Mouse (Mus musculus): ENCODE results near the gene Elfn1. TPM values are rescaled to one million over a fixed set of nuclear protein-coding genes. Genes with fewer than 3 reads are reported as not detected.
"Not testable (repeated sequence)": the region's sequence is repeated elsewhere in the genome, so short reads cannot be mapped to it uniquely, and the experiment has no call there.

Gene Elfn1
- total RNA-seq, 1 experiment from 2014 or later = not detected

DNA sequence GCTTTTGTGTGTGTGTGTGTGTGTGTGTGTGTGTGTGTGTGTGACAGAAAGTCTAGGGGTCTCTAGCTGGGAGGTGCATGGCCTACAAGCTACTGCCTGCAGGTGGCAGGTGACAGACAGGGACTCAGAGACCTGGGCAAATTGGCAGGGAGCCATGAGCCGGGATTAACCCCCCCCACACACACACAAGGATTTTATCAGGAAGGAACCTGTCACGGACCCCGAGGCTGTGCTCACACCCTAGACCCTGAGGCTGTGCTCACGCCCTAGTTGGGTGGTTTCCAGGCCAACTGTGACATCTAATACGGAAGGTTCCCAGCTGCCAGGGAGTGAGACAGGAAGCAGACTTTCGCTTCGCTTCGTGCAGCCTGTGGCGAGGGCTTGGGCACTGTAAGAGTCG, 49.1 kb downstream of the Elfn1 start:
- no peak for ATAC-seq (replicated peaks; ENCODE audit: insufficient number of reproducible peaks, low FRiP score, low TSS enrichment, poor library complexity, severe bottlenecking)

DNA sequence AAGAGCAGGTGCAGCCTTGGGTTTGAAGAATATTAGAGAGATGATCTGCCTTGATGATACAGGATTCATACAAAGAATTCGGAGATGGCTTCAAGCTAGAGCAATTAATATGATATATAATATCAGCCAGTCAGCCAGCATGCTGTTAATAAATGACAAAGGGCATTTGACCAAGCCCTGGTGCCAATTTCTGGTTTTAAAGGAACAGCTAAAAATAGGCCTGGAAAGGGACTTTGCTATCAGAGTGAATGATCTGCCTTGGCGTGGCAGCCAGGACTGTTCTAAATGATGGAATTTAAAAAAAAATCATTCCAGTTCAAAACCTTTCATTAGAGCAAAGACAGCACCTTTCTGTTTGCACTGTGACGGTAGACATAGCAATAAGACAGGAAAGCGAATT, 52.0 kb downstream of the Elfn1 start:
- ATAC-seq (replicated peaks; ENCODE audit: insufficient number of reproducible peaks, low FRiP score, low TSS enrichment, poor library complexity, severe bottlenecking) = no peak

DNA sequence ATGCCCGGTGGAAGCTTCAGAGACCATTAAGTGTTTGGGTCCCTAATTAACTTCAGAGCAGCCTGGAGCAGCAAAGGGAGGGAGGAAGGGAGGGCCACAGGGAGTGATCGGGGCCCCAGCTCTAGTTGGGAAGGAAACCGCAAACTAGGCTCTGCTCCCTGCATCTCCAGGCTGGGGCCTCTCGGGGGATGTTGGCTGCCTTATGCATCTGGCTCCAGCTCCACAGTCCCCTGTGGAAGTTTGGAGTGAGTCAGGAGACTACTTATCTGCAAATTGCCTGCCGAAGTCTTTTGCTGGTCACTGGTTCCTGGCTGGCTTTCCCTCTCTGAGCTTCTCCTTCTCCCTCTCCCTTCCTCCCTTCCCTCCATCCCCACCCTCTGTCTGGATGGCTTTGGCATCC, 56.6 kb downstream of the Elfn1 start:
- no peak for ATAC-seq (replicated peaks; ENCODE audit: insufficient number of reproducible peaks, low FRiP score, low TSS enrichment, poor library complexity, severe bottlenecking)

DNA sequence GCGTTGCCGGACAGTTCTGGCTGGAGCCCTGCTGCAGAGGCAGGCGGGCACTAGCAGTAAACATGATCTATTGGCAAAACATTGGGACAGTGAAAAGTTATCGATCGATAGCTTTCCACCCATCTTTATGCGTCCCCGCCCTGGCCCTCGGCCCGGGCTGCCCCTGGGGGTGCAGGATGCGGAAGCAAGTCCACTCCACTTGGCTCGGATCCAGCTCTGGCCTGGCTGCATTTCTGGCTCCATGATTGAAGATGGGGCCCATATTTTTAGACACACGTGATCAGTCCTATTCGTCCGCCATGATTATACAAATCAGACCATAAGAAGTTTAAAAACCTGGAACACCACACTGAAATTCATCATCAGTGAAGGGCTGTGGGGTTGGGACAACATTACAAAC, 57.9 kb downstream of the Elfn1 start:
- ATAC-seq (replicated peaks; ENCODE audit: insufficient number of reproducible peaks, low FRiP score, low TSS enrichment, poor library complexity, severe bottlenecking) = no peak

DNA sequence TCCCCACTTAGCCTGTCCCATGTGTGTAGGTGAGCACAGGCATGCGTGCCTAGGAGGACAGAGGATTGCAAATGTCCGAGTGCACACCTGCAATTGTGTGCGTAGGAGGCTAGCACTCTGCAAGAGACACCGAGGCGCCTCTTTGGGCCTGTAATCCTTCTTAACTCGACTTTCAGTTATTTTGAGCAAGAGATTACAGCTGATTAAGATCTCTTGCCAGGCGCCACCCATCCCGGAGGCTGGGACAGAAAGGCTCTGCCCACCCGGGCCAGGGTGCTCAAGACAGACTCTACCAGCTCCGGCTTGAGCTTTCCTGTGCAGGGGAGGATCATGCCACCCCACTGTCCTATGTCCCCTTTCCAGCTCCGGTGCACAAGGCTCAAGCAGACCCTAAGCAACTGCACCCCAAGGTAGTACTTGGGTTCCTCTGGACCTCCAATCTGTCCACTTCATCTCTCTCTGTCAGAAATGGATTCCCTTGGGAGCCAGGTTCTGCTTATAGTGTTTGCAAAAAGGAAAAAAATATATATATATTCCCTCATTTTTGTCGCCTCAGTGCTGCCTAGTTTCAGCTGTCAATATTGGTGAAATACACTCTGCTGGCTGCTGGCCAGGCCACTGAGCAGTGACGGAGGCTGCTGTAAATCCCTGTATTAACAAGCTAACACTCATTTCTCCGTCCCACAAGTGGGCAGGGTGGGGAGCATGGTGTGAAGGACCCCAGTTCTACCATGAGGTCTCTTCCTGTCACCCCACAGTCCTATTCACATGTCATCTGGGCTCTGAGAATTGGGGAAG, 61.6 kb downstream of the Elfn1 start:
- no peak for ATAC-seq (replicated peaks; ENCODE audit: insufficient number of reproducible peaks, low FRiP score, low TSS enrichment, poor library complexity, severe bottlenecking)

DNA sequence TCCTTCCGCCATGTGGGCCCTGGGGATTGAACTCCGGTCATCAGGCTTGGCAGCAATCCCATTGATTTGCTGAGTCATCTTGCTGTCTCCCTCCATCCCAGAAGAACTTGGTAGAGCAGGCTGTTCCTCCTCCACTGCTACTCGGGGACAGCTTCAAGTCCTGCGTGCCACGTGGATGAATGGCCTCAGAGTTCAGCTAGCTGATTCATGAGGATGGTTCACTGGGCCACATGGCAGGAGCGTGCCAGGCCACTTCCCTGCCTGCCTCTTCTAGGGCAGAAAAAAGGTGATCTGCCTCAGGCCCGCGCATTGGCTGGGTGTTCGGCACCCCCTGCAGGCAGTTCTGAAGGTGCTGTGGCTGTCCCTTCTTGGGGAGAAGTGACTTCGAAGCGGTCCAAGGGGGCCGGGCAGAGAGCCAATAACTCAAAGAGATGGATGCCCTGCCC, 62.5 kb downstream of the Elfn1 start:
- no peak for ATAC-seq (replicated peaks; ENCODE audit: insufficient number of reproducible peaks, low FRiP score, low TSS enrichment, poor library complexity, severe bottlenecking)

DNA sequence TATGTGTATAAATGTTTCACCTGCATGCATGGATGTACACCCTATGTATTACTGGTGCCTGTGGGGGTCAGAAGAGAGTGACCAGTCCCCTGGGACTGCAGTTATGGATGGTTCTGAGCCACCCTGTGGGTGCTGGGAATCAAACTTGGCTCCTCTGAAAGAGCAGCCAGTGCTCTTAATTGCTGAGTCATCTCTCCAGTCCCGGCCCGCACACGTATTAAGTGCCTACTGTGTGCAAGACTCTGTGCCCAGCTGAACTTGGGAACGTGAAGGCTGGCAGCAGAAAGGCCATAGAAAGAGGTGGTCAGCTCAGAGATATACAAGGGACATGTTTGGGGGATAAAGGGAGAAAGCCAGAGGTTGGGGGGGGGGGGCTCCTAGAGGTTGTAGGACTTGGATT, 68.8 kb downstream of the Elfn1 start:
- no peak for ATAC-seq (replicated peaks; ENCODE audit: insufficient number of reproducible peaks, low FRiP score, low TSS enrichment, poor library complexity, severe bottlenecking)

DNA sequence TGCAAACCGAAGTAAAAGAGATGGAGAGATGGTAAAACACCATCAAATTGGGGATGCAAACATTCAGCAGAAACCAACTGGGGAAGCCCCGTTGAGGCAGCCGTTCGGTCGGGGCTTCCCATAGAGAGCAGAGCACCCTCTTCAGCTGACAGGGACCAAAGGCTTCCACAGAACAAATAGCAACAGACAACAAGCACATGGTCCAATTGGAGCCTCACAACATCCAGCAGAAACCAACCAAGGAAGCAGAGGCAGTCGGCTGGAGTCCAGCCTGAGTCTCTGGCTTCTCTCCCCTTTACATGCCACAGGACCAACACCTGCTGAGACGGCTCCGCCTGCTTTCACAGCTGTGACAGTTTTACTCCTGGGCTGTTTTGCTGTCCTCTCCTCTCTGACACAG, 69.7 kb downstream of the Elfn1 start:
- ATAC-seq (replicated peaks; ENCODE audit: insufficient number of reproducible peaks, low FRiP score, low TSS enrichment, poor library complexity, severe bottlenecking) = no peak

DNA sequence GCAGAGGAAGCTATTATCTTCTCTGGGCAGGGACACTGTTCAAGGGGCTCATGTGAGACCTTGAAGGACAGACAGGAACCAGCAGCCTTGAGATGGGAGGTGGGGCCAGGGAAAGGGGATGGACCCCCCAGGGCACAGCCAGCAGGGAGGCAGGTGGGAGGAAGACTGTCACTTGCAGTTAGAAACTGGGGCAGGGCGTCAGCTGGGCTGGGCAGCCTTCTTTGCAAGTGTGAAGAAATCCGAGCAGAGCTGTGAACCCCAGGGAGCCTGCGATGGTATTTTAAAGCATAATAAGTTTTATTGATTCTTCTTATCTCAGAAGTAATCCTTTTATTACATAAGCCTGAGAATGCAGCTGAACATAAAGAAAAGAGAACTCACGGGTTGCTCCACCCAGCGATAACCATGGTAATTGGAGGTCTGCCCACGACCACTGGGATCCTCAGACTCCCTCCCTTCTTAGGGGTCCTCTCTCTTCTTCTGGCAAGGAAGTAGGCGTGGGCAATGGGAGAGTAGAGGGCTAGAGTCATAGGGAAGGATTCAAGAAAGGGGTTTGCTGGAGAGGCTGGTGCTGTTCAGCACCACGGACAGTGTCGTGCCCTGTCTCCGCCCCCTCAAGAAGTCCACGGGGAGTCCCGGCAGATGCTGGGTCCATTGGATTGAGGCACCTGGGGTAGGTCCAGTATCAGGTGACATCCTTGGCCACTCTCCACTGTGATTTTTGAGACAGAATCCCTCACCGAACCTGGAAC, 71.0 kb downstream of the Elfn1 start:
- ATAC-seq (replicated peaks; ENCODE audit: insufficient number of reproducible peaks, low FRiP score, low TSS enrichment, poor library complexity, severe bottlenecking) = no peak

DNA sequence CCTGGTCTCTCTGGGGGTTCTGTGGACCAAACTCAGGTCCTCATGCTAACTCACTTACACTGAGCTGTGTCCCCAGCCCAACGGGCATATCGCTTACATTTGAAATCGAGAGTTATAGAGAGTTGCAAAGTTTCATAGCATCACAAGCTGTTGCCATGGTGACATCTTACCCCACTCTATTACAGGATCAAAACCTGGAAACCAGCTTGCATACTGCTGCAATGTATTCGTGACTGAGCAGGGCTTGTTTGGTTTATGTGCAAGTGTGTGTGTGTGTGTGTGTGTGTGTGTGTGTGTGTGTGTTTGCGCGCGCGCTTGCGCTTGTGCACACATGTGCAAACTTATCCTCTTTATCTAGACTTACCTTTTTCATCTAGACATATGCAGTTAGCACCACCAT, 71.6 kb downstream of the Elfn1 start:
- ATAC-seq (replicated peaks; ENCODE audit: insufficient number of reproducible peaks, low FRiP score, low TSS enrichment, poor library complexity, severe bottlenecking) = no peak

DNA sequence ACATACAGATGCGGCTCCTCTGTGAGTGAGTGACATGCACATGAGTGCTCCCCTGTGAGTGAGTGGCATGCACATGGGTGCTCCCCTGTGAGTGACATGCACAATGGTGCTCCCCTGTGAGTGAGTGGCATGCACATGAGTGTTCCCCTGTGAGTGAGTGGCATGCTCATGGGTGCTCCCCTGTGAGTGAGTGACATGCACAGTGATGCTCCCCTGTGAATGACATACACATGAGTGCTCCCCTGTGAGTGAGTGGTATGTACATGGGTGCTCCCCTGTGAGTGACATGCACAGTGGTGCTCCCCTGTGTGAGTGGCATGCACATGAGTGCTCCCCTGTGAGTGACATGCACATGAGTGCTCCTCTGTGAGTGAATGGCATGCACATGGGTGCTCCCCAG, 74.2 kb downstream of the Elfn1 start:
- ATAC-seq (replicated peaks; ENCODE audit: insufficient number of reproducible peaks, low FRiP score, low TSS enrichment, poor library complexity, severe bottlenecking) = no peak

DNA sequence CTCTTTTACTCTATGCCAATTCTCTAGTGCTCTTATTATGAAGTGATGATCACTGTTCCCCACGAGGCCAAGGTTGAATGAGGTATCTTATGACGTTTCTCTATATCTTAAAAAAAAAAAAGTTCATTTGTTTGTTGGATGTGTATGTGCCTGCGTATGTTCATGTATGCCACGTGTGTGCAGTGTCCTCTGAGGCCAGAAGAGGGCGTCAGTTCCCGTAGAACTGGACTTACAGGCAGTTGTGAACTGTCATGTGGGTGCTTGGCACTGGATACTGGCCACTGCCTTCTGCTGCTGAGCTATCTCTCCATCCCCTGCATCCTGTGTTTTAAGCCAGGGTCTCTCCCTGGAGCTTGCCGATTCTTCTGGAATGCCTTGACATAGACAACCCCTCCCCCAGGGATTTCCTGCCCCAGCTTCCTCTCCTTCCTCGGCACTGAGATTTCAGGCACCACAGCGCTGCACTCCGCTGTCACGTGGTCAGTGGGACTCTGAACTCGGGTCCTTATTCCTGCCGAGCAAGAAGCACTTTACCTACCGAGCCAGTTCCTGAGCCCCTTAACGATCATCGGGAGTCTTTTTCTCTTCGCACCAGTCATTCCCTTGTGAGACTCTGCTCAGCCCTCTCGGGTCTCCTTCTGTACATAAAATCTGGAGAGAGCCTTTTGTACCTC, 77.5 kb downstream of the Elfn1 start:
- no peak for ATAC-seq (replicated peaks; ENCODE audit: insufficient number of reproducible peaks, low FRiP score, low TSS enrichment, poor library complexity, severe bottlenecking)

DNA sequence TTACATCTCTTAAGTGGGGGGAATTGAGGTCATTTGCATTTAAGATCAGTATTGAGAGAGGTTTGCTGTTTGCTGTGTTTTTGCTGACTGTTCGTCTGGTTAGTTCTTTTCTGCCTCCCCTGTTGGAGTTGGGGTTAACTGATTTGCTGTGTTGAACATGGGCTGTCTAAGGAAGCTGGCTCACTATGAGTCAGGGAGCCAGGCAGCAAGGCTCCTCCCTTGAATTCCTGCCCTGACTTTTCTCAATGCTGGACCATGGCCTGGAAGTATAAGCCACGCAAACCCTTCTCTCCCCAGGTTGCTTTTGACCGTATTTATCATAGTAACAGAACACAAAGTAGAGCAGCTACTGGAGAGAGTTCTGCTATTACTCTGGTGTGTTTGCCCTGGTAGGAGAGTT, 83.8 kb downstream of the Elfn1 start:
- no peak for ATAC-seq (replicated peaks; ENCODE audit: insufficient number of reproducible peaks, low FRiP score, low TSS enrichment, poor library complexity, severe bottlenecking)

DNA sequence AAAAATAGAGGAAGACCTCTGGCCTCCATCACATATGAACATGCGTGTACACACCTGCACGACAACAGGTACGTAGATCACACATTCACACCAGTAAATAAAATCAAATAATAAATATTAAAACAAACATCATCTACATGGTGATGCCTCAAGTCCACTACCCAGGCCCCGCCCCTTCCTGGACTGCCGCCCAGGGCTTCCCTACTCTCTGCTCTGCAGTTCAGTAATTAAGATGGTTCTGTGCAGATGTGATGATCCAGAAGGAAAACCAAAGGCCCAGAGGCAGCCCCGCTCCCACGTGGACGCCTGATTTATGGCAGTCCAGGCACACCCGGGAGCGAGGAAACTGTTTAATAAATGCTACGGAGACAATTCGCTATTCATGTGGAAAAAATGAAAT, 90.6 kb downstream of the Elfn1 start:
- not testable (repeated sequence) for ATAC-seq (replicated peaks; ENCODE audit: insufficient number of reproducible peaks, low FRiP score, low TSS enrichment, poor library complexity, severe bottlenecking)

DNA sequence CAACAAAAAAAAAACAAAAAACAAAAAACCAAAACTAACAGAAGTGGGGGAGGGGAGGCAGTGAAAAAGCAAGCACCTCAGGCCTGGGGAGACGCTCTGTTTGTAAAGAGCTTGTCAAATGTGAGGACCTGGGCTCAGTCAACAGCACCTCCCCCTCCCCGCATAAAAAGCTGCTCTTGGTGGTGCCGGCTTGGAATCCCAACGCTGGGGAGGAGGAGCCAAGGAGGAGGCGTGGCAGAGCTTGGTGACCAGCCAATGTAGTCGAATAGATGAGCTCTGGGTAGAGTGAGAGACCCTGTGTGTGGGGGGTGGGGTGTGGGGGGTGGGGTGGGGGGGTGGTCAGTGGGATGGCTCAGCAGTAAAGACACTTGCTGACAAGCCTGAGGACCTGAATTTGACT, 91.2 kb downstream of the Elfn1 start:
- ATAC-seq (replicated peaks; ENCODE audit: insufficient number of reproducible peaks, low FRiP score, low TSS enrichment, poor library complexity, severe bottlenecking) = no peak

DNA sequence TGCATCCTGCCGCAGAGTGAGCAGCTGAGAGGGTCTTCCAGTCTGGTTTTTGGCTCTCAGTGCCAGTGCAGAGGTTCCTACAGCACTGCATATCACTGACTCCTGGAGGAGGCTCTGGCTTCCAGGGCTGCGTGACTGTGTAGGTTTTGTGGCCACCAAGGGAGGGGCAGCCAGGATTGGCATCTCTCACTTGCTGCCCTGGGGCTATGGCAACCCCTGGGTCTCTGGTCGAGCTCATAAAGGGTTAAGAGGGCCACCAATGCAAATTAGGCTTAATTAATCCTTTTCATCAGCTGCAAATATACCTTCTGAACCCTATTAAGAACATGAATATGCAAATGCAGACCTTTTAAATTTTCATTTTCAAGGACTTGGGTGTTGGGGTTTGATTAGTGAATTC, 94.8 kb downstream of the Elfn1 start:
- no peak for ATAC-seq (replicated peaks; ENCODE audit: insufficient number of reproducible peaks, low FRiP score, low TSS enrichment, poor library complexity, severe bottlenecking)

DNA sequence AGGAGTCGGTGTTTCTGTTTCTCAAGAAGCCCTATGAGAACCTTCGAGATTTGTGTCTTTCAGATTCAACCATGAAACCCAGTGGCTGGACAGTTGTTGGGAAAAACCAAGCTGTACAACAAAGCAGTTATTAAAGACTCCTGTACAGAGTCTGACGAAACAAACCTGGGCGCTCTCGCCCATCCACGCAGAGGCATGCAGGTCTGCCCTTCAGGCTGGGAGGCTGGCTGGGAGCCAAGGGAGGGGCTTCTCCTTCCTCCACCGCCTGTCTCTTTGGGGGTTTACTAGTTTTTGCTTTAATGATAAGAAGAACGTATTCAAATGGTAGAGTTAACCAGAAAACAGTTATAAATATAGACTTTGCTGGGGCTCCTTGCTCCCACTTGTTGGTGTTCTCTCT, 99.1 kb downstream of the Elfn1 start:
- ATAC-seq (replicated peaks; ENCODE audit: insufficient number of reproducible peaks, low FRiP score, low TSS enrichment, poor library complexity, severe bottlenecking) = no peak

DNA sequence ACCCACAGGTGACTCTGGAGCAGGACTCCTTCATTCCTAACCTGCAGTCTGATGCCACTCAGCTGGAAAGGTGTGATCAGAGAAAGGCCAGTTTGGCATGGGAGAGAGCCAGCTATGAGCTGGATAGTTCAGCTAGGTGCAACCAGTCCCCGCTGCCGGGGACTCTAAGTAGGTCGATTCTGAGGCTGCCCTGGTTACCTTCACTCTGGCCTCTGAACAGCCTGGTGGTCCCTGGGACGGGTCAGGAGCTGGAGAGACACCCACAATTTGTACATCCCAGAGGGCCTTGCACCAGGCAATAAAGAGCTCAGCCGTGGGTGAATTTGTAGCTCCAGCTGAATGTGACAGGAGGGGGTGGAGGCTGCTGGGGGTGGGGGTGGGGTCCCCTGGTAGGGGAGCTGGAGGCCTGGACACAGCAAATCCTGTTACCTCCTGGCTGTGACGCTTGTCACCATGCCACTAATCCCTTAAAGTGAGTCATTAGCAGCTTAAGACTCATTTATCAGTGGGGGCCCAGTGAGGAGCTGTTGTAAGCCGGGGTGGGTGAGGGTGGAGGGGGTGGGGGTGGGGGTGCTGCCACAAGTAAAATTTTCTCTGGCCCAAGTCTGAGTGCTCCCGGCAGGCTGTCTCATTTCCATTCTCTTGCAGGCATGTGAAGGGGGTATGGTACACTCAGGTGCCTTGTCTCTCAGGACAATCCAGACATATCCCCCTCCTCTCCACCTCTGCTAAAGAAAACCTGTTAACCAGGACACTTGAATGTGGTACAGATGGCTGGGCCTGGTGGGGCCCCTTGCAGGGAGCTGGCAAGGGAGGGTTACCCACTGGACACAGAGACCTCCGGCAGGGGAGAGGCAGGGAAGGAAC, 100.1 kb downstream of the Elfn1 start:
- ATAC-seq (replicated peaks; ENCODE audit: insufficient number of reproducible peaks, low FRiP score, low TSS enrichment, poor library complexity, severe bottlenecking) = no peak

DNA sequence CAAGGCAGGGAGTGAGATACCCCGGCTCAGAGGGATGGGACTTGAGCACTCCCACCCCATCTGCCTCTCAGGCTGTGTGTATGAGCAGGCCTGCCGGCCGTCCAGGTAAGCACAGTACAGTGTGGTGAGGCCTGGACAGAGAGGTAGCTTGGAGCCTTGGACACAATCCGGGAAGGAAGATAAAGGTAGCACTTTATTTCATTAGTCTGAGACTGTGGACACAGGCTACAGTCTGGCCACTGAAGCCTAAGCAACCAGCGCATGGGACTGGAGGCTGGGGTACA, 100.7 kb downstream of the Elfn1 start:
- no peak for ATAC-seq (replicated peaks; ENCODE audit: insufficient number of reproducible peaks, low FRiP score, low TSS enrichment, poor library complexity, severe bottlenecking)

Measured in monocyte, adult 5-6 weeks (primary cell).